Mouse (Mus musculus): ENCODE data around the gene Ankrd55. TPM values are rescaled to one million over a fixed set of nuclear protein-coding genes. Genes with fewer than 3 reads are reported as not detected.
"Not testable (repeated sequence)": the region's sequence is repeated elsewhere in the genome, so short reads cannot be mapped to it uniquely, and the experiment has no call there.

Ankrd55 gene
- total RNA-seq, 2 experiments from 2014 or later, result not detected

GRCm38 (mm10) chr13:112409851-112410250, 121.6 kb downstream of the Ankrd55 start:
- ATAC-seq (replicated peaks; ENCODE audit: poor library complexity), result no peak

- ATAC-seq (replicated peaks; ENCODE audit: poor library complexity), result no peak
Observed at GRCm38 (mm10) chr13:112410461-112410860, 122.2 kb downstream of the Ankrd55 start.

GRCm38 (mm10) chr13:112411216-112411822, 123.1 kb downstream of the Ankrd55 start:
- ATAC-seq (replicated peaks; ENCODE audit: poor library complexity), result no peak

GRCm38 (mm10) chr13:112412251-112412650, 124.0 kb downstream of the Ankrd55 start:
- ATAC-seq (replicated peaks; ENCODE audit: poor library complexity), result no peak

GRCm38 (mm10) chr13:112412824-112413223, 124.6 kb downstream of the Ankrd55 start:
- no peak for ATAC-seq (replicated peaks; ENCODE audit: poor library complexity)

- peak; percentile 85 for ATAC-seq (replicated peaks; ENCODE audit: poor library complexity)
Observed at GRCm38 (mm10) chr13:112413611-112414010, 125.4 kb downstream of the Ankrd55 start.

- ATAC-seq (replicated peaks; ENCODE audit: poor library complexity), result no peak
Observed at GRCm38 (mm10) chr13:112415896-112416295, 127.6 kb downstream of the Ankrd55 start.

GRCm38 (mm10) chr13:112416410-112417162, 128.3 kb downstream of the Ankrd55 start:
- ATAC-seq (replicated peaks; ENCODE audit: poor library complexity), result no peak

- ATAC-seq (replicated peaks; ENCODE audit: poor library complexity), result no peak
Observed at GRCm38 (mm10) chr13:112417163-112417523, 128.9 kb downstream of the Ankrd55 start.

- no peak for ATAC-seq (replicated peaks; ENCODE audit: poor library complexity)
Observed at GRCm38 (mm10) chr13:112417861-112418423, 129.7 kb downstream of the Ankrd55 start.

- ATAC-seq (replicated peaks; ENCODE audit: poor library complexity), result no peak
Observed at GRCm38 (mm10) chr13:112418595-112418994, 130.3 kb downstream of the Ankrd55 start.

GRCm38 (mm10) chr13:112424212-112424611, 136.0 kb downstream of the Ankrd55 start:
- no peak for ATAC-seq (replicated peaks; ENCODE audit: poor library complexity)

GRCm38 (mm10) chr13:112424635-112425034, 136.4 kb downstream of the Ankrd55 start:
- no peak for ATAC-seq (replicated peaks; ENCODE audit: poor library complexity)

GRCm38 (mm10) chr13:112425181-112425654, 137.0 kb downstream of the Ankrd55 start:
- ATAC-seq (replicated peaks; ENCODE audit: poor library complexity), result no peak

- peak; percentile 21; the same call in 1 of the 2 replicates for ATAC-seq (replicated peaks; ENCODE audit: poor library complexity)
Observed at GRCm38 (mm10) chr13:112426265-112427135, 138.2 kb downstream of the Ankrd55 start.

GRCm38 (mm10) chr13:112427136-112427470, 138.9 kb downstream of the Ankrd55 start:
- not testable (repeated sequence) for ATAC-seq (replicated peaks; ENCODE audit: poor library complexity)

- ATAC-seq (replicated peaks; ENCODE audit: poor library complexity), result peak; percentile 93
Observed at GRCm38 (mm10) chr13:112427521-112427920, 139.3 kb downstream of the Ankrd55 start.

GRCm38 (mm10) chr13:112433271-112433670, 145.0 kb downstream of the Ankrd55 start:
- ATAC-seq (replicated peaks; ENCODE audit: poor library complexity), result peak; percentile 68

All from megakaryocyte progenitor cell, adult 5-6 weeks (primary cell).